12 mouse cellular contexts compared by ENCODE assay signal in the genomic region with DNA sequence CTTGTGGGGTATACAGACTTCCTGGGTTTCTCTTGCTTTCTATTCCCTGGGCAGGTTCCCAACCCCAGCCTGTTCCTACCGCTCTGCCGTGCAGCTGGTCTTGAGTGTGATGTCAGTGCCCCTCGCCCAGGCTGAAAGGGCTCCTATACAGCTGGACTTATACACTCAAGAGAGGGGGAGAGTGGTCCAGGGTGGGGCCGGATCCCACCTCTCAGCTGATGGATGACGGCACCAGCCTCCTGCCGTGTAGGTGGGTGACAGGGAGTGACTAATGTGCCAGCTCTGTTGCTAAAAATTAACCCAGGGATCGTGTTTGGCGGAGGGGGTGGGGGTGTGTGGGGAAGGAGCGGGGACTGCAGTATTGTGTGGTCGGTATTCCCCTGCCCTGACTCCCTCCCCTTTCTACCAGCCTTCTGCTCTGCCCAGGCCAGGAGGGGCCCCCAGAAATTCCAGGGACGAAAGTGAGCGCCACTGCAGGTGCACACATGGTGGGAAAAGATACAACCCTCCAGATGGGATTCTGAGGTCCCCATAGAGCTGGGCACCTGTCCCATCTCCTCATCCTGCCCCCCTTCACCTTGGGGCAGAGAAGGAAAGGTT. TPM values are rescaled to one million over a fixed set of nuclear protein-coding genes. Genes with fewer than 3 reads are reported as not detected.
A peak's percentile ranks its signal among the peaks of the same experiment; 100 is the strongest.
DNase-seq lines count a peak whose midpoint lies in the region; ATAC-seq lines count a peak whose summit lies in the region.
"Had no signal": no experiment of that assay in that cellular context is flagged by ENCODE, and none has a peak within 500 bp of the region (broad histone marks: within the 10 kb centered on the region; RNA-seq: fewer than 3 reads in every experiment).

No protein-coding gene starts in this region.

- no peaks in the 10 kb centered on the region for H3K9me3 ChIP-seq in lung, embryonic 16.5 days (ENCODE audit: control insufficient read depth, low read length)
- peaks cover 4% of the 10 kb centered on the region; the same call in 1 of the 2 replicates for H3K9me3 ChIP-seq in intestine, embryonic 14.5 days (ENCODE audit: control insufficient read depth, low read length)
- H3K9me3 ChIP-seq: midbrain, embryonic 12.5 days had no signal

- ATAC-seq in lung, embryonic 16.5 days (ENCODE audit: low read depth), result peak; percentile 24; the same call in 1 of the 2 replicates
- peak; percentile 32 for ATAC-seq in intestine, embryonic 14.5 days (replicated peaks; ENCODE audit: low FRiP score, low TSS enrichment, low read depth)

- peak; percentile 91 for DNase-seq in heart, adult 11 months
- DNase-seq in heart, adult 8-10 months (ENCODE audit: low spot score), result no peak
- no peak for DNase-seq in lung, postnatal 4 days
- DNase-seq in intestine, embryonic 14.5 days (ENCODE audit: low spot score), result peak; percentile 69
- peak; percentile 68 to 73 for DNase-seq in right cerebral cortex, postnatal 10 days (ENCODE audit: low spot score in 2 of 2)
- DNase-seq in adipocyte (ENCODE audit: low spot score), result no peak
- DNase-seq in gastrocnemius, postnatal 25 days, result no peak
- DNase-seq: adrenal gland, postnatal 10 days had no signal

- H3K4me2 ChIP-seq in lung, embryonic 16.5 days (ENCODE audit: low read depth, low read length), result peak overlapping the region; percentile 36
- H3K4me2 ChIP-seq in intestine, embryonic 14.5 days (ENCODE audit: low read length), result peak overlapping the region; percentile 27
- H3K4me2 ChIP-seq: midbrain, embryonic 12.5 days had no signal

- H3K9ac ChIP-seq in lung, embryonic 16.5 days (ENCODE audit: low read length), result peak overlapping the region; percentile 45
- H3K9ac ChIP-seq in intestine, embryonic 14.5 days (ENCODE audit: low read length), result no peak overlapping the region

- no peaks in the 10 kb centered on the region for H3K27me3 ChIP-seq in lung, embryonic 16.5 days (ENCODE audit: control insufficient read depth, insufficient read depth, low read depth, low read length)
- no peaks in the 10 kb centered on the region for H3K27me3 ChIP-seq in intestine, embryonic 14.5 days (replicated peaks; ENCODE audit: control insufficient read depth, insufficient read depth, low read length)

- 14% methylated on average over 12 of the region's 12 CpGs for WGBS in lung, embryonic 16.5 days
- 24% methylated on average over 12 of the region's 12 CpGs for WGBS in intestine, embryonic 14.5 days

- H3K36me3 ChIP-seq in lung, embryonic 16.5 days (ENCODE audit: control insufficient read depth, insufficient read depth, low read length), result peaks cover 13% of the 10 kb centered on the region
- peaks cover 16% of the 10 kb centered on the region for H3K36me3 ChIP-seq in intestine, embryonic 14.5 days (ENCODE audit: control insufficient read depth, insufficient read depth, low read length)

- H3K4me1 ChIP-seq in lung, embryonic 16.5 days (replicated peaks; ENCODE audit: control insufficient read depth, insufficient read depth, low read length), result peaks cover 45% of the 10 kb centered on the region
- H3K4me1 ChIP-seq in intestine, embryonic 14.5 days (replicated peaks; ENCODE audit: control insufficient read depth, insufficient read depth, low read length), result peaks cover 34% of the 10 kb centered on the region

- H3K27ac ChIP-seq in lung, embryonic 16.5 days (ENCODE audit: low read length), result peak overlapping the region; percentile 99
- H3K27ac ChIP-seq in intestine, embryonic 14.5 days (ENCODE audit: low read depth), result peak overlapping the region; percentile 75
- H3K27ac ChIP-seq: midbrain, embryonic 12.5 days had no signal

- H3K4me3 ChIP-seq in lung, embryonic 16.5 days (ENCODE audit: low read length), result no peak overlapping the region
- no peak overlapping the region for H3K4me3 ChIP-seq in intestine, embryonic 14.5 days (ENCODE audit: low read depth, low read length)
- H3K4me3 ChIP-seq: erythroblast, embryonic 14.5 days; midbrain, embryonic 12.5 days had no signal

RNA-seq across cellular contexts. Expression of gene Grasp, which starts 11.8 kb away (rescaled TPM):
- total RNA-seq in heart, adult 8-10 months (2022), result 10 to 100 TPM in 1 of 4 experiments, 1 to 10 TPM in 3; 7.6 to 10.2 (median 9.5) TPM
- polyA plus RNA-seq in lung, embryonic 16.5 days (2015; fragmentation: Nextera tagmentation; extraction: Ambion mirVana), result 5.6 and 6.1 TPM in 2 replicates
- polyA plus RNA-seq in intestine, embryonic 14.5 days (2014; fragmentation: Nextera tagmentation; extraction: Ambion mirVana), result 3.5 and 4.2 TPM in 2 replicates
- total RNA-seq in gastrocnemius, postnatal 25 days (2021), result 1 to 10 TPM; 4.3 to 5.7 TPM

RNA-seq across cellular contexts. Expression of gene Nr4a1, which starts 18.2 kb away (rescaled TPM):
- total RNA-seq in heart, adult 8-10 months (2022), result 10 to 100 TPM in 3 of 4 experiments, 1 to 10 TPM in 1; 7.0 to 23.9 (median 12.6) TPM
- 10.8 and 11.5 TPM in 2 replicates for polyA plus RNA-seq in lung, embryonic 16.5 days (2015; fragmentation: Nextera tagmentation; extraction: Ambion mirVana)
- 6.4 and 6.9 TPM in 2 replicates for polyA plus RNA-seq in intestine, embryonic 14.5 days (2014; fragmentation: Nextera tagmentation; extraction: Ambion mirVana)
- 10 to 100 TPM; 52.2 to 90.7 TPM for total RNA-seq in gastrocnemius, postnatal 25 days (2021)

RNA-seq across cellular contexts. Expression of gene Atg101, which starts 48.2 kb away (rescaled TPM):
- 10 to 100 TPM; 21.1 to 25.4 (median 21.4) TPM for total RNA-seq in heart, adult 8-10 months (2022)
- 75.0 and 82.4 TPM in 2 replicates for polyA plus RNA-seq in lung, embryonic 16.5 days (2015; fragmentation: Nextera tagmentation; extraction: Ambion mirVana)
- polyA plus RNA-seq in intestine, embryonic 14.5 days (2014; fragmentation: Nextera tagmentation; extraction: Ambion mirVana), result 65.4 and 67.1 TPM in 2 replicates
- total RNA-seq in gastrocnemius, postnatal 25 days (2021), result 10 to 100 TPM; 22.3 to 31.3 TPM

RNA-seq across cellular contexts. Expression of gene 6030408B16Rik, which starts 57.2 kb away (rescaled TPM):
- total RNA-seq in heart, adult 8-10 months (2022), result 1 to 10 TPM in 3 of 4 experiments, under 1 TPM in 1; 0.54 to 2.1 (median 1.1) TPM
- polyA plus RNA-seq in lung, embryonic 16.5 days (2015; fragmentation: Nextera tagmentation; extraction: Ambion mirVana), result 57.2 and 59.7 TPM in 2 replicates
- 5.9 and 6.6 TPM in 2 replicates for polyA plus RNA-seq in intestine, embryonic 14.5 days (2014; fragmentation: Nextera tagmentation; extraction: Ambion mirVana)
- total RNA-seq in gastrocnemius, postnatal 25 days (2021), result under 1 TPM; 0.31 to 0.32 TPM
- polyA plus RNA-seq: erythroblast, embryonic 14.5 days; large intestine, adult 2 months had no signal

Comparison
In these comparisons a context has a peak if more than half of its experiments do, and no peak if none do; other contexts are left out.
1. DNase-seq: peak in heart, adult 11 months (single experiment), intestine, embryonic 14.5 days (single experiment) and right cerebral cortex, postnatal 10 days (2 of 2); none in heart, adult 8-10 months (single experiment), lung, postnatal 4 days (0 of 2), adipocyte (single experiment) and gastrocnemius, postnatal 25 days (single experiment).